Mouse (Mus musculus) thymus, postnatal 25 days (tissue): ENCODE measurements around the gene Dpf2.

Experiments
- DNase-seq: peaks from one replicate; pipeline ENCODE4 v3.0.0; 2022

The Dpf2 gene

GRCm38 (mm10) chr19:5862335-5863085 lies 50.3 kb downstream of the Dpf2 start:
- no peak for DNase-seq

- no peak for DNase-seq
These were observed 56.2 kb downstream of the Dpf2 start for GRCm38 (mm10) chr19:5856604-5857003.

- DNase-seq = no peak
These were observed 60.6 kb downstream of the Dpf2 start for GRCm38 (mm10) chr19:5852035-5852722.

- no peak for DNase-seq
These were observed 61.3 kb downstream of the Dpf2 start for GRCm38 (mm10) chr19:5851481-5851971.

GRCm38 (mm10) chr19:5850860-5851259 lies 62.0 kb downstream of the Dpf2 start:
- DNase-seq = no peak

- DNase-seq = peak; percentile 91
These were observed 62.8 kb downstream of the Dpf2 start for GRCm38 (mm10) chr19:5849843-5850527.

- DNase-seq = peak; percentile 16
These were observed 63.8 kb downstream of the Dpf2 start for GRCm38 (mm10) chr19:5848826-5849672.

- peak; percentile 52 for DNase-seq
These were observed 64.6 kb downstream of the Dpf2 start for GRCm38 (mm10) chr19:5848032-5848825.

- DNase-seq = peak; percentile 24
These were observed 65.5 kb downstream of the Dpf2 start for GRCm38 (mm10) chr19:5847306-5847796.

GRCm38 (mm10) chr19:5846557-5847305 lies 66.1 kb downstream of the Dpf2 start:
- peak; percentile 51 for DNase-seq
